Mouse (Mus musculus) stomach, embryonic 14.5 days (tissue): Measurements from ENCODE around the gene Abhd5. TPM values are rescaled to one million over a fixed set of nuclear protein-coding genes. Genes with fewer than 3 reads are reported as not detected.

Experiments
- ATAC-seq: fragments of 200-750 bp; cut with Nextera tagmentation; 2 replicates; pipeline ENCODE4 v1.8.0; 2017; ENCODE audit warnings: low read depth, moderate TSS enrichment; ENCODE audit not compliant: insufficient number of reproducible peaks, insufficient read depth, low FRiP score
- H3K27ac ChIP-seq: fragments of 300-500 bp; sonication (generic); 2 replicates; pipeline ENCODE4 v1.5.1; 2014; ENCODE audit warnings: mild to moderate bottlenecking, low read length, moderate library complexity, mixed read lengths
- H3K27me3 ChIP-seq: fragments of 300-500 bp; sonication (generic); 2 replicates; pipeline ENCODE4 v1.6.1; 2014; ENCODE audit warnings: low read length, control low read depth, mixed read lengths; ENCODE audit not compliant: control insufficient read depth, insufficient read depth
- H3K36me3 ChIP-seq: fragments of 300-500 bp; sonication (generic); 2 replicates; pipeline ENCODE4 v1.6.1; 2014; ENCODE audit warnings: mild to moderate bottlenecking, control low read depth, low read length, moderate library complexity, mixed read lengths; ENCODE audit not compliant: control insufficient read depth, insufficient read depth
- H3K4me1 ChIP-seq: fragments of 300-500 bp; sonication (generic); 2 replicates; pipeline ENCODE4 v1.6.1; 2014; ENCODE audit warnings: low read length, control low read depth, mixed read lengths; ENCODE audit not compliant: control insufficient read depth, insufficient read depth
- H3K4me2 ChIP-seq: fragments of 300-500 bp; sonication (generic); replicated peaks from 2 replicates; pipeline ENCODE4 v1.6.1; 2014; ENCODE audit warnings: low read depth, low read length, control low read depth
- H3K4me3 ChIP-seq: fragments of 300-500 bp; sonication (generic); 2 replicates; pipeline ENCODE4 v1.5.1; 2014; ENCODE audit warnings: low read depth, low read length, control low read depth
- H3K9ac ChIP-seq: fragments of 300-500 bp; sonication (generic); replicated peaks from 2 replicates; pipeline ENCODE4 v1.6.1; 2014; ENCODE audit warnings: low read depth, mild to moderate bottlenecking, control low read depth, low read length, moderate library complexity, mixed read lengths
- H3K9me3 ChIP-seq: fragments of 300-500 bp; sonication (generic); 2 replicates; pipeline ENCODE4 v1.6.1; 2016; ENCODE audit warnings: low read depth, low read length, control low read depth; ENCODE audit not compliant: control insufficient read depth
- WGBS: fragments of 180-500 bp; shearing (Covaris S2); extraction: QIAGEN DNeasy Blood & Tissue Kit; methylation state at CpG from one replicate; pipeline ENCODE4 v1.1.7; 2014; 5-methylcytosine and 5-hydroxymethylcytosine counted together
- polyA plus RNA-seq: library from polyadenylated mRNA; unstranded; fragments of >200 nt; fragmentation: Nextera tagmentation; extraction: Ambion mirVana; gene quantifications from 2 replicates; pipeline ENCODE4 v1.2.1, GENCODE M21; 2014

Abhd5 gene
- polyA plus RNA-seq, 1 experiment from 2014 or later, result 24.6 TPM

- Histone ChIP-seq H3K27me3 (no peaks in the 10 kb centered on the region), H3K4me3 (no peak overlapping the region), H3K4me2 (no peak overlapping the region), H3K4me1 (0 out of 2 replicates have a peak, but pooled peaks cover 3% of the 10 kb centered on the region), H3K9me3 (no peaks in the 10 kb centered on the region), H3K27ac (no peak overlapping the region), H3K9ac (no peak overlapping the region), H3K36me3 (no peaks in the 10 kb centered on the region)
- no peak for ATAC-seq
- 80% methylated on average over 6 of the region's 6 CpGs for WGBS
Observed at GRCm38 (mm10) chr9:122314386-122314785, 37.0 kb upstream of the Abhd5 start.

- ATAC-seq, result no peak
- H3K27me3 ChIP-seq, result no peaks in the 10 kb centered on the region
- no peaks in the 10 kb centered on the region for H3K36me3 ChIP-seq
- WGBS, result 58% methylated on average over 4 of the region's 4 CpGs
- no peak overlapping the region for H3K9ac ChIP-seq
- no peak overlapping the region for H3K4me3 ChIP-seq
- H3K4me1 ChIP-seq, result 0 out of 2 replicates have a peak, but pooled peaks cover 3% of the 10 kb centered on the region
- no peak overlapping the region for H3K4me2 ChIP-seq
- no peak overlapping the region for H3K27ac ChIP-seq
- H3K9me3 ChIP-seq, result no peaks in the 10 kb centered on the region
Observed at GRCm38 (mm10) chr9:122314942-122315341, 36.5 kb upstream of the Abhd5 start.

GRCm38 (mm10) chr9:122315501-122315900, 35.9 kb upstream of the Abhd5 start:
- Histone ChIP-seq H3K4me1 (no peaks in the 10 kb centered on the region), H3K27me3 (no peaks in the 10 kb centered on the region), H3K27ac (no peak overlapping the region), H3K9me3 (no peaks in the 10 kb centered on the region), H3K4me3 (no peak overlapping the region), H3K4me2 (no peak overlapping the region), H3K36me3 (no peaks in the 10 kb centered on the region), H3K9ac (no peak overlapping the region)
- no peak for ATAC-seq
- 59% methylated on average over 11 of the region's 11 CpGs for WGBS

- no peaks in the 10 kb centered on the region for H3K9me3 ChIP-seq
- no peak for ATAC-seq
- 76% methylated on average over 7 of the region's 7 CpGs for WGBS
- H3K27ac ChIP-seq, result no peak overlapping the region
- no peaks in the 10 kb centered on the region for H3K27me3 ChIP-seq
- H3K9ac ChIP-seq, result no peak overlapping the region
- no peaks in the 10 kb centered on the region for H3K4me1 ChIP-seq
- no peak overlapping the region for H3K4me3 ChIP-seq
- H3K36me3 ChIP-seq, result no peaks in the 10 kb centered on the region
- H3K4me2 ChIP-seq, result no peak overlapping the region
Observed at GRCm38 (mm10) chr9:122316562-122316961, 34.8 kb upstream of the Abhd5 start.

GRCm38 (mm10) chr9:122320626-122321025, 30.8 kb upstream of the Abhd5 start:
- WGBS, result 90% methylated on average over 4 of the region's 4 CpGs
- H3K4me3 ChIP-seq, result no peak overlapping the region
- H3K4me1 ChIP-seq, result no peaks in the 10 kb centered on the region
- H3K27me3 ChIP-seq, result no peaks in the 10 kb centered on the region
- H3K4me2 ChIP-seq, result no peak overlapping the region
- no peaks in the 10 kb centered on the region for H3K9me3 ChIP-seq
- H3K36me3 ChIP-seq, result no peaks in the 10 kb centered on the region
- ATAC-seq, result no peak
- H3K27ac ChIP-seq, result no peak overlapping the region
- H3K9ac ChIP-seq, result no peak overlapping the region

- no peaks in the 10 kb centered on the region for H3K9me3 ChIP-seq
- H3K27ac ChIP-seq, result no peak overlapping the region
- ATAC-seq, result no peak
- no peak overlapping the region for H3K4me2 ChIP-seq
- H3K4me3 ChIP-seq, result no peak overlapping the region
- no peaks in the 10 kb centered on the region for H3K36me3 ChIP-seq
- no peaks in the 10 kb centered on the region for H3K4me1 ChIP-seq
- no peak overlapping the region for H3K9ac ChIP-seq
- WGBS, result 55% methylated on average over 3 of the region's 3 CpGs
- no peaks in the 10 kb centered on the region for H3K27me3 ChIP-seq
Observed at GRCm38 (mm10) chr9:122322356-122322755, 29.1 kb upstream of the Abhd5 start.

GRCm38 (mm10) chr9:122325996-122326395, 25.4 kb upstream of the Abhd5 start:
- Histone ChIP-seq H3K4me1 (no peaks in the 10 kb centered on the region), H3K4me3 (no peak overlapping the region), H3K36me3 (no peaks in the 10 kb centered on the region), H3K4me2 (no peak overlapping the region), H3K27ac (no peak overlapping the region), H3K9me3 (no peaks in the 10 kb centered on the region), H3K27me3 (no peaks in the 10 kb centered on the region), H3K9ac (no peak overlapping the region)
- WGBS, result 83% methylated on average over 1 of the region's 1 CpGs
- ATAC-seq, result no peak

- no peak overlapping the region for H3K4me2 ChIP-seq
- H3K36me3 ChIP-seq, result no peaks in the 10 kb centered on the region
- WGBS, result 58% methylated on average over 3 of the region's 3 CpGs
- no peak overlapping the region for H3K27ac ChIP-seq
- peak; percentile 61; the same call in 1 of the 2 replicates for ATAC-seq
- H3K4me1 ChIP-seq, result no peaks in the 10 kb centered on the region
- H3K27me3 ChIP-seq, result no peaks in the 10 kb centered on the region
- no peak overlapping the region for H3K9ac ChIP-seq
- no peaks in the 10 kb centered on the region for H3K9me3 ChIP-seq
- no peak overlapping the region for H3K4me3 ChIP-seq
Observed at GRCm38 (mm10) chr9:122328199-122328598, 23.2 kb upstream of the Abhd5 start.

GRCm38 (mm10) chr9:122336677-122337076, 14.7 kb upstream of the Abhd5 start:
- Histone ChIP-seq H3K9me3 (no peaks in the 10 kb centered on the region), H3K9ac (no peak overlapping the region), H3K4me2 (no peak overlapping the region), H3K4me1 (no peaks in the 10 kb centered on the region), H3K4me3 (no peak overlapping the region), H3K36me3 (no peaks in the 10 kb centered on the region), H3K27me3 (no peaks in the 10 kb centered on the region), H3K27ac (no peak overlapping the region)
- ATAC-seq, result no peak
- WGBS, result 70% methylated on average over 2 of the region's 2 CpGs
